Mouse (Mus musculus): Measurements from ENCODE around the gene 2310034G01Rik. TPM values are rescaled to one million over a fixed set of nuclear protein-coding genes. Genes with fewer than 3 reads are reported as not detected.

Gene 2310034G01Rik
- polyA plus RNA-seq, 1 experiment = 2.1 TPM

DNA sequence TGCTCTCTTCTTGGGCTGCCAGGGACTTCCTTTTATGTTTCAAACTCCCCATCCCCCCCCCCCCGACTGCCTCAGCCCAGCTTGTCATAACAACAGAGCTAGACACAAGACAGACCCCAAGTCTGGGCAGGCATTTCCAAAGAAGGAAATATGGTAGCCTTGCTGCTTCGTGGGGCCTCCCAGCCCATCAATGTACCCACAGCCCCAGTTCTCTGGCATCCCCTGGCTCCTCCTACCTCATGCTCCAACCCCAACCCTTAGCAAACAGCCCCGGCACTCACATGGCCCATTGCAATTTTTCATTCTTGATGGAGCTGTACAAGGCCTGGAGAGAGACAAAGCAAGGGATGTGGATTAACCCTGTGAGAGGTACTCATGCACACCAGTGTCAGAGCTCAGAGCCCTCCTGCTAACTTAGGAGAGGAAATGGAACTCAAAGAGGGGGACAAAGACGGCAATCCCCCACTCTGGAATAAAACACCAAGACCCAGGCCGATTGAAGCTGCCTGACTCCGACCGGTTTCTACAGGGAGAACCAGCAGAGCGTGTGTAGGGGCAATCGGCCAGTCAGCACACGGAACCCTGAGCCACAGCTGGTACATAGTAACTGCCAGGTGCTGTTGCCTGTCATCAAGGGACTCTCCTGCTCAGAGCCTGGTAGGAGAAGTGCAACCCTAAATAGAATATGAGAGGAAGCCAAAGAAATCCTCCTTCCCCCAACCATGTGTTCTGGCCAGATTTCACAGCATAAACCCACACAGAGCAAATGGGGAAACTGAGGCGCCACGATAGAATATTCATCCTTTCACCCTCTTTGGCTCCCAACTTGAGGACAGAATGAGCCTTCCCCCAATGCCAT lies 34.1 kb downstream of the 2310034G01Rik start:
- peak in 1 of 2 experiments; percentile 32 for DNase-seq (ENCODE audit: extremely low spot score in 1 of 2, low spot score in 1 of 2)

DNA sequence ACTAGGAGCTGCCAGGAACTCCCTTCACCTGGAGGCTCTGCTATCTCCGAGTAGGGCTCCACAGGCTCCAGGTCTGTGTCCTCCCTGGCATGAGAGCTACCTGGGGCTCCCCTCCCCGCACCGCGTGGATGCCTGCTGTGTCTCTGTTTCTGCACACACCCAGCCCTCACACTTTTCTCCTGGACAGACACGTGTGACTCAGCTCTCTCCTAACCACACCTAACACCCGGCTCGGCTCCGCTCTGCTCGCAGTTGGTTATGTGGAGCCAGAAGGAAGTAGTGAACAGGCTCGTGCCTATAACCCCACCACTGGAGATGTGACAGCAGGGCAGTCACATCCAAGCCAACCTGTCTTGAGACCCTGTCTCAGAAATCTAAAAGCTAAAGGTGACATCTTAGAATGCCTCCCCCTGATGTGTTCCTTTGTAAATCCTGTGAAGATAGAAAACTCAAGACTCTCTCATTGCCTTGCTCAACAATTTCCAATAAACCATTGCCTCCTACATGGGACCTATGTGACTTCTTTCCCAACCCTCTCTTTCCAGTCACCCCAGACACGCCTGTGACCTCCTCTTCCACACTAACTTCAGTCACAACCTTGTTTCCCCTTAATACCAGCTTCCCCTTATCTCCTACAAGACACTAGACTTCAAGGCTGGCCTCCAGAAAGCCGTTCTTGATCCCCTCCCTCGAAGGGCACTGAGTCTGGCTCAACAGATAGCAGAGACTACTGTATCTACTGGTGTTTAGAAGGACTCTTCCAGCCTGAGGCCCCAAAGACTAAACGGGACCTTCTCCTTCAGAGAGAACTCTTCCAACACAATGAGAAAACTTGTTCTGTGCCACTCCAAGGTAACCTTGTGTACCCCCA lies 35.0 kb downstream of the 2310034G01Rik start:
- peak in 1 of 2 experiments; percentile 33 for DNase-seq (ENCODE audit: extremely low spot score in 1 of 2, low spot score in 1 of 2)

DNA sequence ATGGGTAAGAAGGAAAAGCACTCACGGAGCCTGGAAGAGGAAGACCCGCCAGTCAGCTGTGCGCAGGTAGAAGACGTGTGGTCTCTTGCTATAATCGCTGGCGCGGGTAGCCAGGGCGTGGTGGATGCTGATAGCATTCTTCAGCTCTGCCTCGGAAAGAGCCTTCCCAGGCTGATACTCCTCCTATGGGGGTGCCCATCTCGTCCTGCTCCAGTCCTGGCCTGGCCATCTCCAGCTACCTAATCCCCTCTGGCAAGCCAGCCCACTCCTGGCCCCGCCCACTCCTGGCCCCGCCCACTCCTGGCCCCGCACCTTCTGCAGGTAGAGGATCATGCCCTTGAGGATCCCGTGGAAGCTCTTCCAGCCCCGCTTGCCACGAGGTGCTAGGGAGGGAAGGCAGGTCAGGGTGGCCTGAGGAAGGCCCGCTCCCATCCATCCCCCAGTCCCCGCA lies 35.9 kb downstream of the 2310034G01Rik start:
- DNase-seq (ENCODE audit: extremely low spot score in 1 of 2, low spot score in 1 of 2) = peak in 1 of 2 experiments; percentile 7

DNA sequence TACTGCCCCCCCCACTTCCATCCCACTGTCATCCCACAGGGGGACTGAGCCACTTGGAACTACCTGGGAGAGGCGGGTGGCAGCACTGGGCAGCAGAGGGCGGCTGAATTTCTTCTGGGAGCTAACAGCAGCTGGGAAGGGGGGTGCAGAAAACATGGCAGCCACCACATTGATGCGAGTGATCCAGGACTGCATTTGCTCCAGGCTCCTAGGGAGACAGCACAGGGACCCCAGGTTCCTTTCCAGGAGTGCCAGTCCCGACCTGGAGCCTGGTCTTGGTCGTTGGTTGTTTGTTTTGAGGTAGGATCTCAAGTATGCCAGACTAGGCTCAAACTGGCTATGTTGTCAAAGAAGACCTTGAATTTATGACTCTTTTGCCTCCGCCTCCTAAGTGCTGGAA lies 36.5 kb downstream of the 2310034G01Rik start:
- DNase-seq (ENCODE audit: extremely low spot score in 1 of 2, low spot score in 1 of 2) = peak in 1 of 2 experiments; percentile 1

DNA sequence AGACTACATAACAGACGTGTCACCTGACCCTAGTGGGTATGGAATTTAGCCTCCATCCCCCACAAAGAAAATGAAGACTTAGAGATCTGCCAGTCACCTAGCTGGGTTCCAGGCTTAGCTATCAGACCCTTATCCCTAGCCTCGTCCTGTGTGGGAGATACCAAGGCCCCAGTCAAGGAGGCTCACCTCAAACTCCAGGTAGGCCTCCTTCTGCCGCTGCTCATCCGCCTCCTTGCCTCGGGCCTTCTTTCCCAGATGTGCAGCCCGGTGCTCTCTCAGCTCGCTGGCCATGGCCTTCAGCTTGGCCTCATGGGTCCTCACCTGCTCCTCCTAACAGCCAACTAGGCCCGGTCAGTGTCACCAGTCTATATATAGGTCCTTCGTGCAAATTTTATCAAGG lies 37.0 kb downstream of the 2310034G01Rik start:
- DNase-seq (ENCODE audit: extremely low spot score in 1 of 2, low spot score in 1 of 2) = no peak

DNA sequence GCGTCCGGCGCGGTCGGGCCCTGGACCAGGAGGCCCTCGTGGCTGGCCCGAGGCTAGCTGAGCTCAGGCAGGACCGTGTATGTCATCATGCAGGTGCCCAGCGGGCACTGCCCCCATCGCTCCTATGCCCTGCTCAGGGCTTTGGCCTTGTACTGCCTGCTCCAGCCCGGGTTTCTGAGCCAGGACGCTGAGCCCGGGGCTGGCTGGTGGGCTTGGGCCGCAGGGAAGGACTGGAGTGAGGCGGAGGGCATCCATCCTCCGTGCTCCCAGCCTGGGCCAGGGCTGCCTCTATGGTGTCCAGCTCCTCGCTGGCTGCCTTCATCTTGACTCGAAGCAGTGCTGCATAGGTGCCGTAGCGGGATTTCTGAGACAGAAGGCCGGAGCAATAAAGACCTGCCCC lies 37.5 kb downstream of the 2310034G01Rik start:
- no peak for DNase-seq (ENCODE audit: extremely low spot score in 1 of 2, low spot score in 1 of 2)

DNA sequence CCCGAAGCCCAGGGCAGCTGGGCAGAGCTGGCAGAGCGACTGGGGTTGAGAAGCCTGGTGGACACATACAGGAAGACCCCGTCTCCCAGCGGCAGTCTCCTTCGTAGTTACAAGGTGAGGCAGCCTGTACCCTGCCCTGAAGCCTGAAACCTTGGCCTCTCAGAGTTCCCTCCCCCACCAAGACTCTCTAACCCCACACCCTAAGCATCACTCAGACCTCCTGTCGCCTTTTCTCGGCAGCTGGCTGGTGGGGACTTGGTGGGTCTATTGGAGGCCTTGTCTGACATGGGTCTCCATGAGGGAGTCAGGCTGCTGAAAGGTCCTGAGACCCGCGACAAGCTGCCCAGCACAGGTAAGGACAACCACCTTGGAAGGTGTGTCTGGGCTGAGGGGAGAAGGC lies 38.8 kb downstream of the 2310034G01Rik start:
- no peak for DNase-seq (ENCODE audit: extremely low spot score in 1 of 2, low spot score in 1 of 2)

DNA sequence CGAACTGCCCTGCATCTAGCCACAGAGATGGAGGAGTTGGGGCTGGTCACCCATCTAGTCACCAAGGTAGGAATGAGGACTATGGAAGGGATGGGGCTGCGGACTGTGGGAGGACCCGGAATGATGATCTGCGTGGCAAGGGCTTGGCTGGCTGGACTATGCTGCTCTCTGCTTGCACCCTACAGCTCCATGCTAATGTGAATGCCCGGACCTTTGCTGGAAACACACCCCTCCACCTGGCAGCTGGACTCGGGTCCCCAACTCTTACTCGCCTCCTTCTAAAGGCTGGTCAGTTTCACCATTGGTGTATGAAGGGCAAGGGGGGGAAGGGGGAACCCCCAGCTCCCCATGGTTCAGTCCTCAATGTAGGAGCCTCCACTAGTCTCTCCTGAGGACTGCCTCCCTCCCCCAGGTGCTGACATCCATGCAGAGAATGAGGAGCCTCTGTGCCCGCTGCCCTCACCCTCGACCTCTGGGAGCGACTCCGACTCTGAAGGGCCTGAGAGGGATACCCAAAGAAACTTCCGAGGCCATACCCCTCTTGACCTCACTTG lies 39.7 kb downstream of the 2310034G01Rik start:
- no peak for DNase-seq (ENCODE audit: extremely low spot score in 1 of 2, low spot score in 1 of 2)

DNA sequence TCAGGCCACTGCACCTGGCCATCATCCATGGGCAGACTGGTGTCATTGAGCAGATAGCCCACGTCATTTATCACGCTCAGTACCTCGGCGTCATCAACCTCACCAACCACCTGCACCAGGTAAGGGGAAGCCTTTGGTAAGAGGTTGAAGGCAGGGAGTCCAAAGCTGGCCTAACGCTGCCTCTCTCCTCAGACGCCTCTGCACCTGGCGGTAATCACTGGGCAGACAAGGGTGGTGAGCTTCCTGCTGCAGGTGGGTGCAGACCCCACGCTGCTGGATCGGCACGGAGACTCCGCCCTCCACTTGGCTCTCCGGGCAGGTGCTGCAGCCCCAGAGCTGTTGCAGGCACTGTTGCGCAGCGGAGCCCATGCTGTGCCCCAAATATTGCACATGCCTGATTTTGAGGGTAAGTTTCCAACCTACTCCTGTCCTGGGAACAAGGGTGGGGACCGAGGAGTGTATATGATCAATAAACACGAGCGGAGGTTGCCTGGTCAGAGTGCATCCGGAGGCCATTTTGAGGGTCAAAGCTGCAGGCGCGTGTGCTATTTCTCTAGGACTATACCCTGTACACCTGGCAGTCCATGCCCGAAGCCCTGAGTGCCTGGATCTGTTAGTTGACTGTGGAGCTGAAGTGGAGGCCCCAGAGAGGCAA lies 40.3 kb downstream of the 2310034G01Rik start:
- no peak for DNase-seq (ENCODE audit: extremely low spot score in 1 of 2, low spot score in 1 of 2)

DNA sequence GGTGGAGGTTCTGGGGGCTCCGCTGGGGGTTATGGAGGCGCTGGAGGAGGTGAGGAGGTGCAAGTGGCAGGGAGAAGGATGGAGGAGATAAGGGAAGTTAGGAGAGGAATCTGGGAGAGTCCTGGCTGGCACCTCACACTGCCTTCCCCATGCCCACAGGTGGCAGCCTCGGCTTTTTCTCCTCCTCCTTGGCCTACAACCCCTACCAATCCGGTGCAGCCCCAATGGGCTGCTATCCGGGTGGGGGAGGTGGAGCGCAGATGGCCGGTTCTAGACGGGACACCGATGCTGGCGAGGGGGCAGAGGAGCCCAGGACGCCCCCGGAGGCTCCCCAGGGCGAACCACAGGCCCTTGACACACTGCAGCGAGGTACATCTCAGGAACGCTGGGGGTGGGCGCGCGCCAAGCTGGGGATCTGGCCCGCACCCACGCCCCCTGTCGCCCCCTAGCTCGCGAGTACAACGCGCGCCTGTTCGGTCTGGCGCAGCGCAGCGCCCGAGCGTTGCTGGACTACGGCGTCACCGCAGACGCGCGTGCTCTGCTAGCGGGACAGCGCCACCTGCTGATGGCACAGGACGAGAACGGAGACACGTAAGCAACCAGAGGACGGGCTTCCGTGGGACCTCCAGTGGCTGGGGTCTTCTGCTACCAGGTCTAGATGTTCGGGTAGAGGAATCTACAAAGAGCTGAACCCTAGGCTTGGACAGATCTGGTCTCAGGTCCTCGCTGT lies 41.2 kb downstream of the 2310034G01Rik start:
- peak in 1 of 2 experiments; percentile 91 for DNase-seq (ENCODE audit: extremely low spot score in 1 of 2, low spot score in 1 of 2)

DNA sequence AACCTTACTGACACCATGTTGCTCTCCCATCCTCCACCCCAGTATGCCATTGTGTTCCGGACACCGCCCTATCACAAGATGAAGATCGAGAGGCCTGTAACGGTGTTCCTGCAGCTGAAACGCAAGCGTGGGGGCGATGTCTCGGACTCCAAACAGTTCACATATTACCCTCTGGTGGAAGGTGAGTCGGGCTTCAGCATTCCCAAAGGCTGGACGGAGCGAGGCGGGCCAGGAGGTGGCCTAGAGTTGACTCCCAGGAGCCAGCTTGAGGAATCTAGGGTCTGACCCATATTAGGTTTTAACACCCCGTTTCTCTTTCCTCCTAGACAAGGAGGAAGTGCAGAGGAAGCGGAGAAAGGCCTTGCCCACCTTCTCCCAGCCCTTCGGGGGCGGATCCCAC lies 41.8 kb downstream of the 2310034G01Rik start:
- DNase-seq (ENCODE audit: extremely low spot score in 1 of 2, low spot score in 1 of 2) = no peak

DNA sequence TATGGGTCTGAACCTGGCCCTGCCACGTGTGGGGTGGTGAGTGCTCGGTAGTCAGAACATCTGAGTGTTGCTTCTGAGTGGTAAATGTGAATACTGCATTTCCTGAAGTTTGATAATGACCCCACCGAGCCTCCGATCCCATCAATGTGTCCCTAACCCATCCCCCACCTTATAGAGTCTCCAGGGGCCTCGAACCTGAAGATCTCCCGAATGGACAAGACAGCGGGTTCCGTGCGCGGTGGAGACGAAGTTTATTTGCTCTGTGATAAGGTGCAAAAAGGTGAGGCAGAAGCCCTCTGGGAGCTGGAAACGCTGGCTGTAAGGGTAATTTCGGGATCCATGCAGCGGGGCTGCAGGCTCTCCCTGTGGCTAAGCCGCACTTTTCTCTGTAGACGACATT lies 42.3 kb downstream of the 2310034G01Rik start:
- DNase-seq (ENCODE audit: extremely low spot score in 1 of 2, low spot score in 1 of 2) = no peak

DNA sequence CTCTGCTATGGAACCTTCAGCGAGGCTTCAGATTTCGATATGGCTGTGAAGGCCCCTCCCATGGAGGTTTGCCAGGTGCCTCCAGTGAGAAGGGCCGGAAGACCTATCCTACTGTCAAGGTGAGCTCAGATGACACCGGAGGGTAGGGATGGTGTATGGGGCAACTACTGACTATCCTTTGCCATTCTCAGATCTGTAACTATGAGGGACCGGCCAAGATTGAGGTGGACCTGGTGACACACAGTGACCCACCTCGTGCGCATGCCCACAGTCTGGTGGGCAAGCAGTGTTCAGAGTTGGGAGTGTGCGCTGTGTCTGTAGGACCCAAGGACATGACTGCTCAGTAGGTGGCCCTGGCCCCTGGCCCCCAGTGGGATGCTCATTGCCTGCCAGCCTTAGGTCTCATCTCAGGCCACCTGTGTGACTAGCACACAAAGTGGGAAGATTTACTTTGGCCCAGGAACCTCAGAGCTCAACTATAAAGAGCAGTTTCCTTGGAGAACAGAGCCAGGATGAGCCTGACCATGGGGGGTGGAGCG lies 43.3 kb downstream of the 2310034G01Rik start:
- DNase-seq (ENCODE audit: extremely low spot score in 1 of 2, low spot score in 1 of 2) = no peak

DNA sequence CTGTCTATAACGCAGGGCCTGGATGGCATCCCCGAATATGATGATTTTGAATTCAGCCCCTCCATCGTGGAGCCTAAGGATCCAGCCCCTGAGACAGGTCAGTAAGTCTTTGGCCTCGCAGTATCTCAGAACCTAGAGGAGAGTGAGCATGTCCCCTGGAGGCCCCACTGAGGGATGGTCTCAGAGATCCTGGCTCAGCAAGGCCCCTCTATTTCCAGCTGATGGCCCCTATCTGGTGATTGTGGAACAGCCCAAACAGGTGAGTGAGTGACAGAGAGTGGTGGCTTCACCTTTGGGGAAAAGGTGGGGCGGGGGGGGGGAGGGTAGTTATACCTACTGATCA lies 43.9 kb downstream of the 2310034G01Rik start:
- no peak for DNase-seq (ENCODE audit: extremely low spot score in 1 of 2, low spot score in 1 of 2)

DNA sequence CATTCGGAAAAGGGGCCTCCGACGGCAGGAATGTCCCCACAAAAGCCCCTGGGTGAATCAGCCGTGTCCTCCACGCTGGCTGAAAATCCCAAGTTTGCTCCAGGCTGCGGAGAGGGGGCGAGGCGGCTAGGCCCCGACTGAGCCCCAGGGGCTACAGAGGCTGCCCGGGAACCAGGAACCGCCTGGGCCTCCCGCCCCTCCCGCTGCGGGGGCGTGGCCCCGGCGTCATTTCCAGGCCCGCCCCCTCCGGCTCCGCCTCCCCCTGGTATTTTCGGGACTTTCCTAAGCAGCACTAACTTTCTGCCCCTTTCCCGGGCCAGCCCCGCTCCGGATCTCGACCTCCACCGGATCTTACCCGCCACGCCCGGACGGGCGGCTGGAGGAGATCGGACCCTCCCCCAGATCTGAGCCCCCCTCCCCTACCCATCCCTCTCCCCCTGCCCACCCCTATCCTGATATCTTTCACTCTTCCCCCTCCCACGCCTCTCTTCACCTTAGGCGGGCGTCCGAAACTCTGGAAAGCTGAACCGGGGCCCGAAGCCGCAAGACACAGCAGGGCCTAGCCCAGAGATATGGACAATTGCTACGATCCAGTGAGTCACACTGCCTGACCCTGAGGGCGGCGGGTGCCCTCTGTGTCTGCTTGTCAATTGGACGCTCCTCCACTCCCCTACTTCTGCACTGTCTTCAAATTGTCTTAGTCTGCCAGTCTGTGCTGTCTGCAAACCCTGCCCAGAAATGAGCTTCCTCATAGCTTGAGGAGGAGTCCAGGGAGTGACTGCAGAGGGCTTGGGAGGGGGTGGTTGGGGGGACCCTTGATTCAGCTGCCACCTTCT lies 44.5 kb downstream of the 2310034G01Rik start:
- no peak for DNase-seq (ENCODE audit: extremely low spot score in 1 of 2, low spot score in 1 of 2)

DNA sequence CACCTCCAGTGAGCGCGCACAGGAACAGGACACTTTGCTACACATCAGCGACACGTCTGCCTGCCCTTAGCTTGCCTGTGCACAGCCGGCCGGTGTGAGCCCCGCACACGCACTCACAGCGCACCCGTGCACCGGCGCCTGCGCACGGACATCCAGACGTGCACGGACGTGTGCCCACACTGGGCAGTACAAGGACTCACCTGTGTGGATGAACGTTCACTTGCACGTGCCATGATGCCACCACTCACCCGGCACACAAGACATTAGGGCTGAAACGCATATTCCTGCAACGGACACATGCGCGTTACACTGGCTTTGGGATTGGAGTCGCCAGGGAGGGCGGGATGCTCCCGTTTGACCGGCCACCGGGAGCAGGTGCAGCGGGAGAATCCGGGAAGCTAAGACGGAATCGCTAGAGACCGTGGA lies 45.2 kb downstream of the 2310034G01Rik start:
- DNase-seq (ENCODE audit: extremely low spot score in 1 of 2, low spot score in 1 of 2) = no peak

DNA sequence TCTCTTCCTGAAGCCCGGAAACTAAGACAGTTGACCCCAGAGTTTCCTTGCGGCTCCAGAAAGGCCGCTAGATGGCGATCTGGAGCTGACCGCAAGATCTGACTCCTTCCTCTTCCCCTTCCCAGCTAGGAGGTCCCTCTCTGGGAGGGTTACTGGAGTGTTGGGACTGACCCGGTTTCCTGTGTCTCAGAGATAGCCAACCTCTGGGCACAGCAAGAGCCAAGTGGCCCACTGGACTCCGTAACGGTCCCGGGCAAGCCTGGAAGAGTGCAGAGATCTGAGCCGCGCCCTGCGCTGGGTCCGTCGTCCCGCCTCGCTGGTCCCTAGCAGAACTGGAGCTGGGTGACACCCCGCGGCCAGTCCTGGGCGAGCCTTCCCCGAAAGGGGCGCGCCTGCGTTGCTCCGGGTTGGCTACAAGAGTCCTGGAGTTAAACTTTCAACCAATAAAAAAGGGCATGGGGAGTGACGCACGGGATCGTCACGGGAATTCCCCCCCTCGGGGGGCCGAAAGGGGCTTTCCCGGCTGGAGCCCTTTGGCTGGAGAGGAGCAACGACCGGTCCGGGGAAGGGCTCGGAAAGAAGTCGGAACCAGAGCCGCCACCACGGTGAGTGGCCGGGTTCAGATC lies 45.8 kb downstream of the 2310034G01Rik start, which contains the start of gene Nfkb2:
TSS of gene Nfkb2 (plus strand) at position 105 of the 626 bp plus-strand sequence.
- peak in 1 of 2 experiments; percentile 86 for DNase-seq (ENCODE audit: extremely low spot score in 1 of 2, low spot score in 1 of 2)
